Mouse (Mus musculus) hindbrain, embryonic 12.5 days (tissue): Measurements from ENCODE around the gene Celf2. TPM values are rescaled to one million over a fixed set of nuclear protein-coding genes. Genes with fewer than 3 reads are reported as not detected.

Experiments used
- ATAC-seq: fragments of 200-750 bp; cut with Nextera tagmentation; 2 replicates; pipeline ENCODE4 v1.8.0; 2017; ENCODE audit warnings: moderate TSS enrichment; ENCODE audit not compliant: low FRiP score
- H3K27ac ChIP-seq: fragments of 300-500 bp; sonication (generic); 2 replicates; pipeline ENCODE4 v1.5.1; 2016; ENCODE audit warnings: mild to moderate bottlenecking
- H3K27me3 ChIP-seq: fragments of 300-500 bp; sonication (generic); 2 replicates; pipeline ENCODE4 v1.6.1; 2016; ENCODE audit warnings: mild to moderate bottlenecking
- H3K36me3 ChIP-seq: fragments of 300-500 bp; sonication (generic); 2 replicates; pipeline ENCODE4 v1.6.1; 2016; ENCODE audit warnings: mild to moderate bottlenecking
- H3K4me1 ChIP-seq: fragments of 300-500 bp; sonication (generic); 2 replicates; pipeline ENCODE4 v1.6.1; 2016
- H3K4me2 ChIP-seq: fragments of 300-500 bp; sonication (generic); replicated peaks from 2 replicates; pipeline ENCODE4 v1.6.1; 2016; ENCODE audit warnings: mild to moderate bottlenecking
- H3K4me3 ChIP-seq: fragments of 300-500 bp; sonication (generic); 2 replicates; pipeline ENCODE4 v1.5.1; 2016; ENCODE audit warnings: mild to moderate bottlenecking
- H3K9ac ChIP-seq: fragments of 300-500 bp; sonication (generic); 2 replicates; pipeline ENCODE4 v1.6.1; 2016; ENCODE audit warnings: mild to moderate bottlenecking, moderate library complexity
- H3K9me3 ChIP-seq: fragments of 300-500 bp; sonication (generic); replicated peaks from 2 replicates; pipeline ENCODE4 v1.6.1; 2016; ENCODE audit warnings: mild to moderate bottlenecking
- WGBS: fragments of 180-500 bp; shearing (Covaris S2); methylation state at CpG from one replicate; pipeline ENCODE4 v1.1.7; 2016; 5-methylcytosine and 5-hydroxymethylcytosine counted together
- polyA plus RNA-seq: library from polyadenylated mRNA; unstranded; fragments of >200 nt; fragmentation: Nextera tagmentation; extraction: Ambion mirVana; gene quantifications from 2 replicates; pipeline ENCODE4 v1.2.1, GENCODE M21; 2016

Celf2 gene
- polyA plus RNA-seq, 1 experiment from 2014 or later, result 108 TPM

DNA sequence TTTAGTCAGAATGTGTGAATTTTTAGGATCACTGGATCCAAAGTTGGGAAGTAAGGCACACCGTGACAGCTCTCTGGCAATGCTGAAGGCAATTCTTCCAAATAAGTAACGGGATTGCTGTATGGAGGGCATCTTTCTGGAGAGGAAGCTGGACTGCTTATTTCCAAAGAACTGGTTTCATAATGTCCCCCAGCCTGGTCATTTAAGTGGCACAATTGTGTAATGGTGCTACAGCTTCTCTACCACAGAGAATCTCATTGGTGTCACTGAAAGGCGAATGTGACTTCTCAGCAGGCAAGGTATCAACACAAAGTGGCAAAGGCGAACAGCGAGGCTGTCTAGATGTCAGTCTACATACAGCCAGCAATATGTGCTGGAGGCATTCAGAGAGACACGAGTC, 795.8 kb downstream of the Celf2 start:
- Histone ChIP-seq H3K27ac (no peak overlapping the region), H3K36me3 (no peaks in the 10 kb centered on the region), H3K9me3 (no peaks in the 10 kb centered on the region), H3K9ac (no peak overlapping the region), H3K27me3 (no peaks in the 10 kb centered on the region), H3K4me2 (no peak overlapping the region), H3K4me1 (no peaks in the 10 kb centered on the region; the same call in 1 of the 2 replicates), H3K4me3 (no peak overlapping the region)
- WGBS, result 95% methylated on average over 6 of the region's 6 CpGs
- no peak for ATAC-seq

DNA sequence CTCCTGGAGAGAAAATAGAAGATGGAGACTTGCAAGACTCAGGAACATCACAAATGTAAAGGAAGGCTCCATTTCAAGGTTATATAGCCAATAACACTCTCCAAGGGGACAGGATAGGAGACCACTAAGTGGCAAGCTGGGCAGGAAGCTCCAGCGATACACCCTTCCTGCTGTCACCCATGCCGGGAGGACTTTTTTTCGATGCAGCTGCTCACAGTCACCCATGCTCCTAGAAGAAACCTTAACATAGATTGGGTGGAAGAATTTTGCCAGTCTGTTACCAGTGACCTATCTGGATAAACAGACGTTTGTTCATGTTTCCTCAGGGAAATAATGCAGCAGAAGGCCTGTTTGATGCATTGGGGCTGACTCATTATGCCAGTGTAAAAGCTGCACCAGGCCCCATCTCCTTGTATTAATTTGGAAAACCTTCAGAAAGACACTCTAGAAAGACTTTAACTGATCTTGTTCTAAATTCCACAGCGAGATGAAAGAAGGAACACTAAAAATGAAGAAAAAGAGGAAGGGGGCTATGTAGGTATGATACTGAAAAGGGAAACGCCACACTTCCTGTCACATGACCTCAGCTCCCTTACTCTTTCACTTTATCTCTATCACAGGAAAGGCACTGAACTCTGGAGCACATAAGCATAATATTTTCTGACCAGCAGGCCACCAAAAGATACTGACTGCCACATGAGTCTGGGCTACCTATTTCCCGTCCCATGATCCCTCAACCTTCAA, 798.5 kb downstream of the Celf2 start:
- WGBS, result 84% methylated on average over 7 of the region's 7 CpGs
- Histone ChIP-seq H3K27ac (no peak overlapping the region), H3K4me3 (no peak overlapping the region), H3K4me2 (no peak overlapping the region), H3K4me1 (peaks cover 14% of the 10 kb centered on the region), H3K9me3 (no peaks in the 10 kb centered on the region), H3K27me3 (no peaks in the 10 kb centered on the region), H3K9ac (no peak overlapping the region), H3K36me3 (no peaks in the 10 kb centered on the region)
- no peak for ATAC-seq

DNA sequence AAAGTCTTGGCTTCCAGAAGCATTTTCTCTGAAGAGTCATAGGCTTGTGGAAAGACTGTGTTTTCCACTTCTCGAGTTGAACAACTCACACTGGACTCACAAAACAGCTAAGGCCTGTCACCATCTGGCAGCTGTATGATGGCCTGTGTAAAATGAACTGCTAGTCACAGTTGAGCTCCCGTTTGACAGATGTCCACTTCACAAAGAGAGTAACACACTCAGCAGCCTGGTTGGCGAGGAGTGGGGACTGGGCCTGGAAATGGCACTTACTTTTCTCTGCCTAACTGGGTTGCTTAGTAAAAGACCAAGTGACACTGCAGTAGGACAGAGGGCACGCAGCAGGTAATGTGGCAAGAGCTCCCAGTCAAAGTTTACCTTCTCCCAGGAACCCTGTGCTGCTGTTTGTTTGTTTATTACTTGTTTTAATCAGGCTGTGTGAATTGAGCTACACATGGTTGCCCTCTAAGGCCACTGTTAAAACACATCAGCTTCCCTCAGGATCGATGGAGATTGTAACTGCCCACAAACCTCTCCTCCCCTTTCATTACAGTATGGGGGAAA, 801.3 kb downstream of the Celf2 start:
- Histone ChIP-seq H3K27me3 (no peaks in the 10 kb centered on the region), H3K4me3 (no peak overlapping the region), H3K9me3 (no peaks in the 10 kb centered on the region), H3K9ac (no peak overlapping the region), H3K36me3 (no peaks in the 10 kb centered on the region), H3K27ac (peak overlapping the region; percentile 64; the same call in 1 of the 2 replicates), H3K4me1 (peaks cover 14% of the 10 kb centered on the region), H3K4me2 (no peak overlapping the region)
- WGBS, result 31% methylated on average over 5 of the region's 5 CpGs
- peak; percentile 78 for ATAC-seq

DNA sequence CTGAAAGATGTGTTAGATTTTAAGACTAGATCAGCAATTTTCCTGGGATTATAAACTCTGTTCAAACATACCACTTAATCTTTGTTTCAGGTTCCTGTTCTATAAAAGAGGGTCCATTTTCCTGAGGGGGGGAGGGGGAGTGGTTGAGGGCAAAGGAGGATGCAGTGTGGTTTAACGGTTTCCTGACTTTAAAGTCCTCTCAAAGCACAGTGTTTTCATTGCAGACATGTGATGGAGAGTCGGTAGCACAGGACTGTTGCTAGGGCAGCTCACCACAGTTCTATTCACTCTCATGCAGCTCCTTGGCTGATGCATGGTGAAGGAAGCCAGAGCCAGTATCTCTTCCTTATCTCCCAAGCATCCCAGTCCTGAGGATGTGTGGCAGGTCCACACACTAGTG, 802.1 kb downstream of the Celf2 start:
- ATAC-seq, result no peak
- Histone ChIP-seq H3K4me1 (peaks cover 14% of the 10 kb centered on the region), H3K36me3 (no peaks in the 10 kb centered on the region), H3K9ac (no peak overlapping the region), H3K9me3 (no peaks in the 10 kb centered on the region), H3K4me3 (no peak overlapping the region), H3K27me3 (no peaks in the 10 kb centered on the region), H3K4me2 (no peak overlapping the region), H3K27ac (no peak overlapping the region)
- 35% methylated on average over 2 of the region's 2 CpGs for WGBS

DNA sequence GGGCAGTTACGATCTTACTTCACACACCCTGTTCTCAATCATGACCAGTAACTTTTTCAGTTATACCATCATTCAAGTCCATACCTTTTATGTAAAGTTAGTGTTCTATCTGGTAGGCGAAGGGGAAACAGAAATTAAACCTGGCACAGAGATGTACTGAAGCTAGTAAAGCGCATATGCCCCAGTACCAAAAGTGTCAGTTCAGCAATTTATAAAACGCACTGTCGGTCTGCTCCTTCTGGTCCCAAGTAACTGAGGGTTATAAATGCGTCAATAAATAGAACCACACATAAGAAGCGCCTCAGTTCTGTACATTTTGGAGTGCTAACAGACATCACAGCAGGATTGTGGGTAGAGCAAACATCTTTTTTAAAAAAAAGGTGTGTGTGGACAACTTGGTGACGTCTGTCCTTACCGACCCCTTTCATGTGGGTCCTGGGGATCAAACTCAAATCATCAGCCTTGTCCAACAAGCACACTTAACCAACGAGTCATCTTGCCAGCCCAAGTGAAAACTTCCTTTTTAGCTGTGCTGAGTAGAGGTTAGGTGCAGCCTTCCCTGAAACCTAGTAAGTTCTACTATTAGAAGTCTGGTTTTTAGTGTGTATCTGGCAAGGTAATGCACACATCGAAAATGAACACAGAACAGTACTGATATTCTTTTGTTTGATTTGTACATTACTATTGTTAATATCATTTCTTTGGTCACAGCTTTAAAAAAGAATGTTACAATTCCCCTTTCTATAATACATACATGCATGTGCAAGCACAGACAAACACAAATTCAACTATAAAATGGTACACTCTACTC, 803.2 kb downstream of the Celf2 start:
- 83% methylated on average over 11 of the region's 11 CpGs for WGBS

DNA sequence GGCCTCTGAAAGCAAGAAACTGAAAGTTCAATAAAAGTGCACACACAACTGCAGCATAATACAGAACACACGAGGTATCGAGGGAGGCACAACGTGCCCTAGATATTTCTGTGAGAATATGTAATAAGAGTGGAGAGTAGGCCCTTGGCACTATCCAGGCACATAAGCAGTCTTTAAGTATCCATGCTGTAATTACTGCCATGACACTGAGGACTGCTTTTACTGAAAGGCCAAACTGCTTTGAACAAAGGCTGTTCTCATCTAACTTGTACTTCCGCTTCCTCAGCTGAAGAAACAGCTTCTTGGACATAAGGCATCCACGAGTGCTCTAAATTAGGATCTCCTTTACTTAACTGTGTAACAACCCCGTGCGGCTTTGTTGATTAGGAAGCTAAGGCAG, 803.9 kb downstream of the Celf2 start:
- Histone ChIP-seq H3K9me3 (no peaks in the 10 kb centered on the region), H3K4me3 (no peak overlapping the region), H3K4me2 (no peak overlapping the region), H3K9ac (no peak overlapping the region), H3K36me3 (no peaks in the 10 kb centered on the region), H3K27ac (no peak overlapping the region), H3K27me3 (no peaks in the 10 kb centered on the region), H3K4me1 (peaks cover 14% of the 10 kb centered on the region)
- ATAC-seq, result no peak
- WGBS, result 85% methylated on average over 7 of the region's 7 CpGs

More for the DNA sequence above, 803.2 kb downstream of the Celf2 start:
- no peak overlapping the region for H3K27ac ChIP-seq
- H3K9me3 ChIP-seq, result no peaks in the 10 kb centered on the region
- H3K4me1 ChIP-seq, result peaks cover 14% of the 10 kb centered on the region
- H3K27me3 ChIP-seq, result no peaks in the 10 kb centered on the region
- H3K4me3 ChIP-seq, result no peak overlapping the region
- no peak overlapping the region for H3K4me2 ChIP-seq
- H3K9ac ChIP-seq, result no peak overlapping the region
- ATAC-seq, result no peak
- no peaks in the 10 kb centered on the region for H3K36me3 ChIP-seq

DNA sequence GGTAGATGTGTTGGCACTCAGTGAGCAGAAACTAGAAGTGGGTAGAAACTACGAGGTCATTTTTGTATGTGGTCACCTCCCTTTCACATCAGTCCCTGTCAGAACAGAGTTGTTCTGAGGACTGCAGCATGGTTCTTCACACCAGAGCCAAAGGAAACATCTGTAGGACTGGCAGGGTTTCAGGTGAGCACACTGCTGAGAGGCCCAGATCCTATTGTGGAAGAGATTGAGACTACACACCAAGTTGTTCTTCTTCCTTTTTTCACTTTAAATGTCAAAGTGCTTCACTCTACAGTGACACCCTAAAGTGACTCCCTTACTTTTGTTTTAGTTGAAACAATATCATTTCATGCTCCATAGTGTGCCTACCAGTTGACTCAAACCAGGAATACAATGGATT, 804.6 kb downstream of the Celf2 start:
- no peak overlapping the region for H3K27ac ChIP-seq
- no peak overlapping the region for H3K4me3 ChIP-seq
- H3K9me3 ChIP-seq, result no peaks in the 10 kb centered on the region
- WGBS, result 100% methylated on average over 1 of the region's 1 CpGs
- no peak overlapping the region for H3K9ac ChIP-seq
- H3K36me3 ChIP-seq, result no peaks in the 10 kb centered on the region
- H3K4me1 ChIP-seq, result peaks cover 14% of the 10 kb centered on the region
- H3K27me3 ChIP-seq, result no peaks in the 10 kb centered on the region
- no peak overlapping the region for H3K4me2 ChIP-seq
- ATAC-seq, result no peak

DNA sequence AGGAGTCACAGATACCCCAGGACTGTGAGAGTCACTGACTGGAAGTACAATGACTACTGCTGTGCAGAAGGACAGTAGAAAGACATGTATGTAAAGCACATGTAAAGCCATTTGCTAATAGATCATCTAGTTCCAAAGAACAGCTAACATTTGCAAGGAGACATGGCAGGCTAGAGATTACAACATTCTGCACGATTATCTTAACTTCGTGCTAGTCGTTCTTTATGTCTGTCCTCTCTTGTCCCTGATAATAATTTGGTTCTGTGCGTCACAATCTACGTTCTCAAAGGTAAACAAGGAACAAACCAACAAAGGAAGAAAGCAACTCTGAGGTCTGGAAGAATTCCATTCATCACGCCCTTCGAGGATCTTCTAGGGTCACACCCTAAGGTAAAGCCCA, 805.0 kb downstream of the Celf2 start:
- WGBS, result 91% methylated on average over 7 of the region's 7 CpGs
- no peak overlapping the region for H3K4me3 ChIP-seq
- no peak overlapping the region for H3K9ac ChIP-seq
- no peaks in the 10 kb centered on the region for H3K27me3 ChIP-seq
- peaks cover 14% of the 10 kb centered on the region for H3K4me1 ChIP-seq
- ATAC-seq, result no peak
- no peak overlapping the region for H3K4me2 ChIP-seq
- no peaks in the 10 kb centered on the region for H3K36me3 ChIP-seq
- H3K9me3 ChIP-seq, result no peaks in the 10 kb centered on the region
- H3K27ac ChIP-seq, result no peak overlapping the region

DNA sequence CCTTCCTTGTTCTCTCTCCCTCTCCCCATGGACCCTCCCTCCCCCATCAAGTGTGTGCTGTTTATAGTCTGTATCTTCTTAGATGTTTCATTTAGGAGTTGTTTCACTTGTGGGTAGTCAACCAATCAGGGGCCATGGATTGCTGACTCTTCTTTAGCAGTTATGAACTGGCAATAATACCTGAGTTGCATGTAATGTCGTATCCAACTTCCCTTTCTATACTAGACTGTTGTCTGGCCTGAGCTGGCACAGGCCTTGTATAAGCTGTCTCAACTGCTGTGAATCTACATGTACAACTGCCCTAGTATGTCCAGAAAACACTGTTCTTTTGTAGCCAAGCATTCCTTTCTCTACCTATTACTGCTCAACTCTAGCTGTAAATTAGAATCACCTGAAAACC, 813.0 kb downstream of the Celf2 start:
- 94% methylated on average over 1 of the region's 1 CpGs for WGBS
- Histone ChIP-seq H3K36me3 (no peaks in the 10 kb centered on the region), H3K4me1 (no peaks in the 10 kb centered on the region), H3K9ac (no peak overlapping the region), H3K27ac (no peak overlapping the region), H3K27me3 (no peaks in the 10 kb centered on the region), H3K4me2 (no peak overlapping the region), H3K4me3 (no peak overlapping the region), H3K9me3 (no peaks in the 10 kb centered on the region)
- ATAC-seq, result no peak

DNA sequence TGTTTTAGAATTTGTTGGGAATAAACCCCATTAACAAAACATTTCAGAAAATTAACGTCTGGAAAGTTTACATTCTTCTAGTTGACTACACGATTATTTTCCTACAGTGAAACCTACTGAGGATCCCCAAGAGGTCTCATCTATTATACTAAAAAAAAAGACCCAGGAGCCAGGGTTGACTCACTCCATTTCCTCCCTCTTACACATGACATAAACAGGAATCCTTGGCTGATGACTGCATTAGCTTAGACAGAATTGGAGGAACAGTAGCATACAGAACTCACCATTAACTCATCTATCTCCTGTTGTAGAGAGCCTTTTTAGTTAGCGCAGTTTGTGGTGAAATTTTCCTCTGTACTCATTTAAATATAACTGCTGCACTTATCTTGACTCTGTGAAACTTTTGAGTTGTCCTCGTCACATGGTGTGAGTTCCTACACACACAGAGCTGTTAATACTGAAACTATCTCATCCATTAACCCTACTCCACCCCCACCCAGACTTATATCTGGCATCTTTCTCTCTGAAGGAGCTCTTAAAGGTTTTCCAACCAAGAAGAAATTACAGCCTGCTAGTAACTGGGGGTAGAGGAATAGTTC, 813.9 kb downstream of the Celf2 start:
- no peak overlapping the region for H3K27ac ChIP-seq
- H3K27me3 ChIP-seq, result no peaks in the 10 kb centered on the region
- no peak overlapping the region for H3K9ac ChIP-seq
- WGBS, result 75% methylated on average over 4 of the region's 4 CpGs
- H3K4me1 ChIP-seq, result no peaks in the 10 kb centered on the region
- no peak overlapping the region for H3K4me3 ChIP-seq
- ATAC-seq, result no peak
- H3K4me2 ChIP-seq, result no peak overlapping the region
- H3K36me3 ChIP-seq, result no peaks in the 10 kb centered on the region
- no peaks in the 10 kb centered on the region for H3K9me3 ChIP-seq

DNA sequence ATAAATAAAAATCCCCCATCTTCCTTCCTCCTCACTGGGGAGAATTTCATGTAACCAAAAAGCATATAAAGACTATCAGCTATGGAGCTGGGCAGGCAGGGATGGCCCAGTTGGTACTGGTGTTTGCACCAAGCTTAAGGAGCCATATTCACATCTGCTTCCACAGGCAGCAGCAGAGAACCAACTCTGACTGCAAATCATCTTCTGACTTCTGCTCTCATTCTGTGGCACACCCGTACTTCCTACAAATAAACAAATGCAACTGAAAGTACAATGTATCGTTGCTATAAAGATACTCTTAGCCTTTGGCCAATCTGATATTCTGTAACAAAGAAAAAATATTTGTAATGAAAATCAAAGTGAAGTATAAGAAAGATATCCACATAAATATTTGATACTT, 819.7 kb downstream of the Celf2 start:
- H3K9me3 ChIP-seq, result no peaks in the 10 kb centered on the region
- WGBS, result 92% methylated on average over 2 of the region's 2 CpGs
- H3K36me3 ChIP-seq, result no peaks in the 10 kb centered on the region
- no peak for ATAC-seq
- no peak overlapping the region for H3K9ac ChIP-seq
- no peak overlapping the region for H3K4me3 ChIP-seq
- no peak overlapping the region for H3K27ac ChIP-seq
- H3K27me3 ChIP-seq, result no peaks in the 10 kb centered on the region
- no peaks in the 10 kb centered on the region for H3K4me1 ChIP-seq
- no peak overlapping the region for H3K4me2 ChIP-seq

DNA sequence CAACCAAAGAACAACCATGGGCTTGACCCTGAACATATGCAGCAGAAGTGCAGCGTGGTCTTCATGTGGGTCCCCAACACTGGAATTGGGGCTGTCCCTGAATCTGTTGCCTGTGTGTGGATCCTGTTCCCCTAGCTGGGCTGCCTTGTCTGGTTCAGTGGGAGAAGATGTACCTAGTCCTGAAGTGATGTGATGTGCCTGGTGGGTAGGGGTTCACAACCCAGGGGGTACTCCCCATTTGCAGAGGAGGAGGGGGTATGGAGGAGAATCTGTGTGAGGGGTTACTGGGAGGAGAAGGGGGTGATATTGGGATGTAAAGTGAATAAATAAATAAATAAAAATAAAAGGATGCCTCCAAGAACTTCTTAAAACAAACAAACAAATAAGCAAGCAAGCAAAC, 831.1 kb downstream of the Celf2 start:
- Histone ChIP-seq H3K4me3 (no peak overlapping the region), H3K27me3 (no peaks in the 10 kb centered on the region), H3K4me1 (no peaks in the 10 kb centered on the region), H3K36me3 (no peaks in the 10 kb centered on the region), H3K9me3 (no peaks in the 10 kb centered on the region), H3K4me2 (no peak overlapping the region), H3K9ac (no peak overlapping the region), H3K27ac (no peak overlapping the region)
- ATAC-seq, result no peak
- WGBS, result 100% methylated on average over 1 of the region's 1 CpGs
